Mouse (Mus musculus): ENCODE data around the gene Elovl5.
"Not testable (repeated sequence)": the region's sequence is repeated elsewhere in the genome, so short reads cannot be mapped to it uniquely, and the experiment has no call there.

Elovl5 gene

DNA sequence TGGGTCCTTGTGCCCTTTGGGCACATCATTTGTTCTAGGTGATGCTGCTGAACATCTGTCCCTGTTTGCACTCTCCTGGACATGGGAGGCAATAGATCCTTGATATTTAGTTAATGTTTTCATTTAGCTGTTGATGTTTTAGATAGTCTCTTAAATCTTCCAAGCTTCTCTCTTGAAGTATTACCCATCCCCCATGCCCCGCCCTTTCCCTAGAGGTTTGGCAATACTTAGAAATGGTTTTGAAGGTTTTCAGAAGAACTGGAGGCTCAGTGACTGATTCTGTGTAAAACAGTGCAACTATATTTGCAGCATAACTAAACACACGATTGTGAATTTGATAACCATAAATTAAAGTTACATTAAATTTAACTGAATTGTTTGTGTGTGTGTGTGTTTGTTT is 38.3 kb downstream of the Elovl5 start:
- DNase-seq (ENCODE audit: low spot score), result no peak

DNA sequence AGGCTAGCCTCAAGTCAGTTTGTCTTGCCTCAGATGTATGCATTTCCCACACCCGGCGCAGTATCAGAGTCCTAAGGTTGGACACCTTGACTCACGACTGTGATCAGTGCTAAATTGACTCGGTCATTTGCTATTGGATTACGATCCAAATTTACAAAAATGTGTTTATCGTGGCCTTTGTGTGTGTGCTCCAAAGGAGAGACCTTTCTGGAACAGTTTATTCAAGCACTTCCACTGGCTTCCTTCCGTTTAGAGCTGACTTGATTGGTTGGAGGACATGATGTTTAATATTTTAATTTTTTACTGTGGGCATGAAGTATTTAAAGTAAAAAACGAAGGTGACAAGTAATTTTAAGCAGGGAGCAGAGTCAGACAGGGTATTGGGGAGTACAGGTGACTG is 38.8 kb downstream of the Elovl5 start:
- DNase-seq (ENCODE audit: low spot score), result no peak

DNA sequence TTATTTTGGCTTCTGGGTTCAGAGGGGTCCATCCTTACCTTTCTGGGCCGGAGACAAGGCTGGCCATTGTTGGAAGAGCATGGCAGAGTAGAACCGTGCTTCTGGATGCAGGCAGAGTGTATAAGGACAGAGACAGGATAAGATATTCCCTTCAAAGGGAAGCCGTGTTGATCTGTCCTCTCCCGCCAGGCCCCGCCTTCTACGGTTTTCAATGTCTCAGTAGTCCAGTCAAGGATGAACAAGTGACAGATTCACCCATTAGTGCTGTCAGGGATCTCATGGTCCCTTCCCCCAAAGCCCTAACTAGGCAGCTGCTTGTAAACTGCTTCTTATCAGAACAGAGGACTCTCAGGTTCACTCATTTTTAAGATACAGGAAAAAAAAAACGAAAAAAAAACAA is 41.2 kb downstream of the Elovl5 start:
- no peak for DNase-seq (ENCODE audit: low spot score)

DNA sequence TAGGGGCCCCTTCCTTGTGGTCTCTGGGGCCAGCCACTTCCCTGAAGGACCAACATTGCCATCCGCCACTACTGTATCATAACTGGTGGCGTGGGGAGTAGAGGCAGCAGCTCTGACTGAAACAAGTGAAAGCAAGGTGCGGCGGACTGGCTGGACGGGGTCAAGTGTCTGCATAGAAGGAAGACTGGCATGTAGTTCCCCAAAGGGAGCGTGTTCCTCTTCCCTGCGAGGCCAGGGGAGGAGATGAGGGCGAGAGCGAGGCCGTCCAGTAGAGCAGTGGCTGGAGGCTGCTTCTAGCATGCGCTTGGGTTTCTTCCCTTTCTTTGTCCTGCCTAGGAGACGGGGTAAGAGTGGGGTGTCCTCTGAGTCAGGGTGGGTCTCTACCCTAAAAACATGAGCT is 42.6 kb downstream of the Elovl5 start:
- DNase-seq (ENCODE audit: low spot score), result no peak

DNA sequence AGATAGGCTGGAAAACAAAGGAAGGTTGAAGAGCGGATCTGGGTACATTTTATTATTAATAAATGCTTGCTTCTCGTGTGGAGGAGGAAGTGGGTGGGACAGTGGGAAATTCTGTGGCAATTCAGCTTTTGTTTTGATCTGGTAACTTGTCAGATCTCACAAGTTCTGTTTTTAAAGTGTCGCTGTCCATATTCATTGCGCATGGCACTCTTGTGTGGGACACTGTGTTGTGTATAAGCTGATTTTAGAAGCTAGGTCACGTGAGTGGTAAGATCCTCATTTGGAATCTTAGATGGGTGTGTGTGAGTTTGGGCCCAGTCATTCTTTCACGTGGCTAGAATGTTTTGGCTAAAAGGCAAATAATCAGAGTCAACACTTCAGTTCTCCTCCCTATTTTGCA is 44.2 kb downstream of the Elovl5 start:
- no peak for DNase-seq (ENCODE audit: low spot score)

DNA sequence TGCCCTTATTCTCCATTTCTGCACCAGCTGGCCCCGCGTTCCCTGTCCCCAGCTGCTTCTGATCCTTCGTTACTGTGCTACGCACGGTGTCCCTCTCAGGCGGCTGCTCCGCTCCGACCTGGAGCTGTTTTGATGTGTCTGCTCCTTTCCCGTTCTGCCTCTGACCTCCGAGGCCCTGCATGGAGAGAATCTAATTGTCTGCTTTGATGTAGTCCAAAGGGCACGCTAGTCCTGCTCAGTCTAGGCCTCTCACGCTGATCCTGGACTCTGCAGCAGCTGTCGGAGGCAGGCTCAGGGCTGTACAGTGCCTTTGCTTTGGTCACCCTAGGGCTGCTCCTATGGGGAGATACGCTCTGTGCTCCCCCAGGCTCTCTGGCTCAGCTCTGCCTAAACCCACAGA is 46.9 kb downstream of the Elovl5 start:
- no peak for DNase-seq (ENCODE audit: low spot score)

DNA sequence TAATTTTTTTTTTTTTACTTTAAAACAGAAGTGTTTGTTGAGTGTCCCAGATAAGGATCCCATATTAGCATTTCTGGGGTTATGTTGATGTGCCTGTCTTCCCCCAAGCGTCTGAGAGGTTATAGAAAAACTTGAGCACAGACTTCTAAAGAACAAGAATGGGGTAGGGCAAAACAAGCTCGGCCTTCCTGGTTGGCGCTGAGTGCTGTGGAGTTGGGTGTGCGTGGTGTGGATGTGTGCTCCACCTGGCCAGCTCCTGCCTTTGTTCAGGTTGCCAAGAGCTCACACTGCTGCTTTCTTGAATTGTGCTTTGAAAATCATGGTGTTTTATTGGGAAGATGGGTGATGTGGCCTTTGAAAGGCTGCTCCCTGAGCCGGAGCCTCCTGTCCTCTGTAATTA is 48.1 kb downstream of the Elovl5 start:
- DNase-seq (ENCODE audit: low spot score), result no peak

DNA sequence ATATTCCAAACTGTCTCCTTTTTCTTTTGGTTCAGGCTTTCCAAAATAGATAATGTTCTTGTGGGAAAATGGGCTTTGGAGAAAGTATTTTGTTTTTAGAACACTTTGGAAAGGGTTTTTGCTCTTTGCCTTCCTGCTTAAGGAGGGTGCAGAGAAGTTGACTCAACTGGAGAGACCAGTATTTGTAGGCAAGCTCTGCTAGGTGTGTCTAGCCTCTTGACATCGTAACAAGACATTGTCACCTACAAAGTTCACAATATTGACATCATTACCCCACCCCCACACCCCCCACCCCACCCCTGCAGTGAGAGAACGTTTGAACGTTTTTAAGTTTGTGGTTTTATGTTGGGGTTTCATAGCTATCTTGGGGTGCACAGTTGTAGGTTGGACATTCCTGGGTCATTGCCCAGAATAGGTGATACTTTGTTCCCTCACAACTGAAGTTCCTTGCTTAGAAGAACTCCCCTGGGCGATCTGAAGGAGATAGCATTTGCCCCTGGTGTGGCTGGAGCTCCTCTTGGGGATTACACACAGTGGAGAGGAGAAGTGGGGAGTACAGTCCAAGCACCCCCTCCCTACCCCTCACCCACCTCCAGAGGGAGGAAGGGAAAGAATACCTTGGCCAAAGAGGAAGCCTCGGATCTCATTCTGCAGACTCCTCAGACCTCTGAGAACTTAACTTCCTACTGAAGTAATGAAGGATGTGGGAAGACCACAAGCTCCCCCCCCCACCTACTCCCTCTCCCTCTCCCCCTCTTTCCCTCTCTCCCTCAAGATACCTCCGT is 48.8 kb downstream of the Elovl5 start:
- no peak for DNase-seq (ENCODE audit: low spot score)

DNA sequence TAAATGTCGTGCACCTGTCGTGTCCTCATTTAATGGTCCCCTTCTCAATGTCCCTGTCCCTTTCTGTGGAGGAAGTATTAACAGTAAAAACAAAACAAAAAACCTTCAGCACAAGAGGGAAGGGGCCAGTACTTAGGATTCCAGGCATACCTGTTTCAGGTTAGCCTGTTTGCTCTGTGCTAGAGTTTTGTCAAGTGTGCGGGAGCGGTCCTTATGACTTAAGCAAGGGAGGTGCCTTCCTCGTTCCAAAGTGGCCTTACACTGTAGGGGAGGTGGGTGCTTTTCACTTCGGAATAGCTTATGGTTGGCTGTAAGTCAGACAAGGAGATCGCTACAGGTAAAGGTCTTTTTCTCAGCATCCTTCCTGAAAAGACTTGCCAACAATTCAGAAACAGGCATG is 49.7 kb downstream of the Elovl5 start:
- no peak for DNase-seq (ENCODE audit: low spot score)

DNA sequence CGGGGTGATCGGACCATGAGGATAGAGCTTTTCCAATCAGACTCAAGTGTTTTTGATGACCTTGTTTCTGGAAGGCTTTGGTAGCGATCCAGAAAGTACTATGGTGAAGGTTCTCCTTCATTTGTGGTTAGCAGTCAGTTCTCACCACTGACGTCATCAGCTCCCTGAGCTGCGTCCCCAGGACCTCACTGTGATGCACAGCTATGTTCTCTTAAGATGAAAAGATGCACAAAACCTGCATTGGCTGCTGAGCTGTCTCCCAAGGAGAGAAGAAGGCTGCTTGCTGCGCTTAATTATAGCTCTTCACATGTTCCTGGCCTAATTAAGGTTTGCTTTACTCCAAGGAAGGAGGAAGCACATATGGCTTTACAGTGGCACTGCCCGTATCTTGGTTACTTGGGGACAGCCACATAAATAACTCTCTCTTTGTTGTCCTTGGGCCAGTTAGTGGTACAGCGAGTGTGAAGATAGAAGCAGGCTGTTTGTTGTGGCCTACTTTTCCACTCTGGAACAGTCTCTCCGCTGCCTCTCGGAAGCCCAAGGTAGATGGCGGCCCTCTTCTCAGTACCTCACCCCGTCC is 50.5 kb downstream of the Elovl5 start:
- DNase-seq (ENCODE audit: low spot score), result no peak

DNA sequence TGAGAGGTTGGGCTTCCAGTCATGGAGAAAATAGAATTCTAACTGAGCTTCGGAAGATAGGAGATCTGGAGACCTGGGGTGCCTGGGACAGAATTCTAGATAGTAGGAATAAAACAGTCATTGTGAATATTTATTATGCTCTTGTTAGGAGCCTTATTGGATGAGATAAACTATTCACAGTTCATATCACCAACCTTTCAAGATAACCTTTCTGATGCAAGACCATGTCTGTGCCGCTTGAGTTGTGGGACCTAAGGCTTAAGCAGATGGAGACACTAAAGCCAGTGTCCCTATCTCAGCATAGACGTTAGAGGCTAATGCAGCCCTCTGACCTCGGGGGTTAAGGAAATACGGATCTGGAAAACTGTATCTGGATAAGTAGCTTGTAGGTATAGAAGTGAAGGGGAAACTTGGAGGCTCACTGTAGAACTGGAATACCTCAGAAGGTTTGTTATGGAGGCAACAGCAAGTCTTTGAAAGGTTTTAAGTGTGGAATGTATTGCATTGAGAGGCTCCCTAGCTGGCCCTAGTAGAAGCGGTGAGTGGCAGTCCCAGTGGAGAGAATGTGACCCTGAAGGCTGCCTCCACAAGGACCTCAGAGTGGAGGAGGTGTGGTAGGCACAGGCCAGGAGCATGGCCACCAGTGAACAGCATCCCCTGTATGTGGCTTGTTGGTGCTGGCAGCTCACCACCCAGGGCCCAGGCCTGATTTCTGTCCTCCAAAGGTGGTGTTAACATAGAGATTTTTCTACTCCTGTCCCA is 52.2 kb downstream of the Elovl5 start:
- no peak for DNase-seq (ENCODE audit: low spot score)

DNA sequence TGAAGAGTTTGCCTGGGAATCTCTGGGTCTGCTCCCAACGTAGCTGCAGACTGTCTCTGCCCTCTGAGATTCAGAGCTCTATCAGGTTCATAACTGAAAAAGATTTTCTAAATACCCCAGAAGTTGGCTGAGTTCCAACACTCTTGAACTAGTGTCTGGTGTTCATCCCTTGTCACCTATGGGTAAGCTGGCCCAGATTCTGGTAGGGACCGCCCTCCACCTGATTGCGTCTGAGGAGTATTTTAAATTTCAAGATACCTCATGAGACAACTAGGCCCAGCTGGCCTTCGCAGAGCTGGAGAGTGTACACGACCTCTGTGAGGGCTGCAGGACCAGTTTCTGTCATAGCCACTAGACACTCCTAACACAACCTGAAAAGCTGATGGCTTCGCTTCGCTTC is 61.8 kb downstream of the Elovl5 start:
- no peak for DNase-seq (ENCODE audit: low spot score)

DNA sequence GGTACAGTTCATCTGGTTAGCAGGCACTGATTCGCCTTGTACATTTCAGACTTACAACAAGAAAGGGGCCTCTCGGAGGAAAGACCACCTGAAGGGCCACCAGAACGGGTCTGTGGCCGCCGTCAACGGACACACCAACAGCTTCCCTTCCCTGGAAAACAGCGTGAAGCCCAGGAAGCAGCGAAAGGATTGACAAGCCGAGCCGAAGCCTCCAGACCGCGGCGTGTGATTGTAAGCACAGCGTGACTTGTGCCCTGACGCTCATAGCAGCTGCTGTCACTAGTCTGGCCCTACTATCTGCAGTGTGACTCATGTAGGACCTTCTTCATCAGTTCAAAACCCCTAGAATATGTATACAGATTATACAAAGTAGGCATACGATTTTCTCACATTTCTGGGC is 65.5 kb downstream of the Elovl5 start:
- DNase-seq (ENCODE audit: low spot score), result no peak

DNA sequence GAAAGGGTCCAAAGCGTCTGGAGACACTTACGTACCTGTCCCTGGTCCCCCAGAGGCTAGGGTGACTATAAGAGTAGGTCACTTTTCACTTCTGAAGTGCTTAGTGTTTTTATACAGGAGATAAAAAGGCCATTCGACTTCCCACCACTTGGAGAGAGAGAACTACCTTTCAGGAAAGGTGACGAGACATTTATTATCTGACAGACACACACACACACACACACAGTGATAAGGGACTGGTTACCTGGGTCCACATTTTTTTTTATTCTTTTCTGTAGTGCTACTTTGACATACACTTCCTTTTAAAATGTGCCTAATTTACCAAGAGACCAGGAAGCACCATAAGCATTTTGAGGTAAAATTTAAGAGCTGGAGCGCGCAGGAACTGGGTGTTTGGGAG is 66.4 kb downstream of the Elovl5 start:
- no peak for DNase-seq (ENCODE audit: low spot score)

DNA sequence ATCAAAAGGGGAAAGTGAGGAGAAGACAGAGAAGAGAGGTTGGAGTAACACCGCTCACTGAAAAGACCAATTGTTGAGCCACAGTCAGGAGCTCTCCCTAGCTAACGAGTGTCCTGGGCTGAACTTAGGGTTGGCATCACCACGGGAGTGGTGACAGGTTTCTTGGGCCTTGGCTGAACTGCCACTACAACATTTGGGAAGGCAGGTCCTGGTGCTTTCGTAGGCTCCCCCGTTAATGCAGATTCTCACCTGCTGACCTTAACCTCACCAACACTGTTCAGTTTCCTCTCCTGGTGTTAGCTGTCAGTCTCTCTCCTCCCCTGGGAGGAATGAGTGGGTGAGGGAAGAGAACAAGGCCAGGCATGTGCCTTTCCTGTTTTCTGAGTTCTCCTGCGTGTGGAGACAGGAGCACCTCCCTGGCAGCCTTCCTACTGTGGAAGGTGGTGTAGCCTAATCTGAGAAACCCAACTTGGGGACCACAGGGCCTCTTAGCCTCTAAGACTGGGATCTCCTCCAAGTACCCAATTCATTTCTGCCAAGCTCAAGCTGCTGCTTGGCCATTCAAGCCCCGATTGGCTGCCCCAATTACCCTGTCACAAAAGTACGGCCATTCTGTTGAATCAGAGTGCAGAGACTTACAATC is 69.1 kb downstream of the Elovl5 start:
- DNase-seq (ENCODE audit: low spot score), result no peak

DNA sequence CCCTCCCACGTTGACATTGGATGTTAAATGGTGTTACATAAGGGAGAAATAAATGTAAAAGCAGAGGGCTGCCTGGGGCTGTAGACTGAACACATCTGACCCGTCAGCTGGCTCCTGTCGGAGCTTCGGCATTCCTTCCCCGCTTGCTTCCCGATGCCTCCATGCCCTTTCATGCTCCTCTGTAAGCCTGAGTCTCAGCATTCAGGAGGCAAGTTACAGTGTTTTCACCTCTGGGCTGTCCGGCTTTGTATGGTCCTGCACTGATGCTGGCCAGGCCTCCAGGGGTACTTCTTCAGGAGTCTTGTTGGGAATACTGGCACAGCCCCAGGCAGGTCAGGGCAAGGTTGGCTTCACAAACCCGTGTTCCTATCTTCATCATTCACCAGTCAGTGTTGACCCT is 72.5 kb downstream of the Elovl5 start:
- no peak for DNase-seq (ENCODE audit: low spot score)

DNA sequence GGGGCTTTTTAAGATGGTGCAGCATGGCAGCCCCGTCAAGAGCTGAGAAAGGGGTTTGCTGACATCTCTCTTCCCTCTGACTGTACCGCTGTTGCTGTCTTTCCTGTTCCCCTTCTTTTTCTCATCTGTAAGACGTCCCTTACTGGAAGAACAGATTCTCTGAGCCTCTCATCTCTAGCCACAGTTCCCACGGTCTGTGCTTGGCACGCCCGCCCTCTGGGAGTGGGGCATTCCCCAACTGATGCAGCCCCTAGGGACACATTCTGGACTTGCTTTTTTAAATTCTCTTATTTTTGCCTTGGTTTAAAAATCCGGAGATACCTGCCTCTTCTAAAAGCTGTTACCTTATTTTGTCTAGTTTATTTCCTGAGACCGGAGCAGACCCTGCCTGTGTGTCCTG is 73.1 kb downstream of the Elovl5 start:
- no peak for DNase-seq (ENCODE audit: low spot score)

DNA sequence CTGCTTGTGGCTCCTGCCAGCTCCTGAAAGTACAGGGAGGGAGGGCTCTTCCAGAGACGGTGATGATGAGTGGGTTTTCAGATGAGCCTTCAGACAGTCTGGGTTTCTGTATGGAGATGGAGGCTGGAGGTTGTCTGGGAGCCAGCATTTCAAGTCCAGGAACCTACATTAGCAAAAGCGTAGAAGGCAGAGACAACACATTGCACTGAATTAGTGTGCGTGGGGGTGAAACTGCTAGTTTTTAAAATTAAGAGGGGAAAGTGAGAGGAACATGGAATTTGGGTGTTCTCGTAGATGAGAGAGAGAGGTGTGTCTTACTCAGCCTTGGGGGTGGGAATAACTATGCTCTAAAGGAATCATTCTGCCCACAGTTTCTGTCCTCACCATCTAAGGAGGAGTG is 74.5 kb downstream of the Elovl5 start:
- no peak for DNase-seq (ENCODE audit: low spot score)

DNA sequence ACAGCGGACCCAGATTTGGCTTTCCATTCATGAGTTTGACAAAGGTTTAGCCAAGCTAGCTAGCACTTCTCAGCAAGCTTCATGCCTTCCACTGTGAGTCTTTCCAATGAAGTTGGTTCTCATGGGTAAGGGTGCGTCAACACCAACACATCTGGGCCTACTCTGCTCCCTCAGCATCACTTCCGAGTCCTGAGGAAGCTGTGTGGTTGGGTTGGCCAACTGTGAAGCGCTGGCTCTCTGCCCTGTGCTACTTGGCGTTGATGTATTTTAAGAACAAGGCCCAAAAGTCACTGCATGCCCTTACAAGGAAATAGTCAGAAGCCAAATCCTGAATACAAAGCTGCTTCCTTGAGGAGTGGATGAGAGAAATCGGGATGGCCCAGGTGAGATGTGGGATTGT is 75.1 kb downstream of the Elovl5 start:
- no peak for DNase-seq (ENCODE audit: low spot score)

DNA sequence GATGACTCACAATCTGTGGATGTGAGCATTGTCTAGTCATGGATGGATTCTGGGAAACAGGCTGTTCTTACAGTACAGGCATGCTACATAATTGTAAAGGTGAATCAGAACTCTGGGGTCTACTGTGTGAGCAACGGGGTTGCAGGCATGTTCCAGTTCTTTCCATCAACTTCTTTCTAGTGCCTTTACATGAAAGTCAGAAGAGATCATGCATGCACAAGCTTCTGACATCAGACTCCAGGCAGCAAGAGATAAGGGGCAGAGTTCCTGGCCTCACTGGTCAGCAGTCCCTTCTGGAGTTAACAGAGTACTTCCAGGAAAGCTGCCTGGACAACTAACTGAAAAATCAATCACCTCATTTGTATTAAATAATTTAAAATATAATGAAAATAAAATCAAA is 75.9 kb downstream of the Elovl5 start:
- no peak for DNase-seq (ENCODE audit: low spot score)

DNA sequence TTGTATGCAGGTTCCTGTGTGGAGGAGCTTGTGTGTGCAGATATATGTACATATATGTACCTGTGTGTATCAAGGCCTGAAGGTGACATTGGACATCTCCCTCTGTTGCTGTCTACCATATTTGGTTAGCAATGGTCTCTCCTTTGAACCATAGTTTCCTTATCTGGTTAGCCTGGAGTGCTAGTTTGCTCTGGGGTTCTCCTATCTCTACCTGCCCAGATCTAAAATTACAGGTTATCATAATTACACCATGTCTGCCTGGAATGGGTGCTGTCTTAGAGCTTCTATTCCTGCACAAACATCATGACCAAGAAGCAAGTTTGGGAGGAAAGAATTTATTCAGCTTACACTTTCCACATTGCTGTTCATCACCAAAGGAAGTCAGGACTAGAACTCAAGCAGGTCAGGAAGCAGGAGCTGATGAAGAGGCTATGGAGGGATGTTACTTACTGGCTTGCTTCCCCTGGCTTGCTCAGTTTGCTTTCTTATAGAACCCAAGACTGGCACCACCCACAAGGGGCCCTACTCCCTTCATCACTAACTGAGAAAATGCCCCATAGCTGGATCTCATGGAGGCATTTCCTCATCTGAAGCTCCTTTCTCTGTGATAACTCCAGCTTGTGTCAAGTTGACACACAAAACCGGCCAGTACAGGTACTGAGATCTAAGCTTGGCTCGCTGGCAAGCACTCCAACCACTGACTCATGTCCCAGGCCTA is 76.5 kb downstream of the Elovl5 start:
- DNase-seq (ENCODE audit: low spot score), result not testable (repeated sequence)

DNA sequence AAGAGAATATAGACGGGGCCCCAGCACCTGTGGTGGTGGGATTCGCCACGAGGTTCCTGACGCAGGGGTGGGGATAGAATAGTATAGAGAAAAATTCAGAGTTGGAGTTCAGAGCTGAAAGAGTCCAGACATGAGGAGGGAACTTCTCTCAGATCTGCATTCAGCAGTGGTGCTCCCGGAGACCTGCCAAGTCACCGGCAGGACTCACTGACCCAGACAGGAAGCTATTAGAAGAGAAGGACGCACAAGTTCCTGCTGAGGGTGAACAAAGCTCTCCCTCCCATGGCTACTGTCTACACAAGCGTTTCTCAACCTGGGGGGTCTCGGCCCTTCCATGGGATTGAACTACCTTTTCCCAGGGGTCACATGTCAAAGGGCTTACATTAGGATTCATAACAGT is 78.1 kb downstream of the Elovl5 start:
- DNase-seq (ENCODE audit: low spot score), result no peak

Measured in ovary, postnatal 14 days (tissue).